Comparison of ENCODE assay signal across 8 mouse cellular contexts in the genomic region with DNA sequence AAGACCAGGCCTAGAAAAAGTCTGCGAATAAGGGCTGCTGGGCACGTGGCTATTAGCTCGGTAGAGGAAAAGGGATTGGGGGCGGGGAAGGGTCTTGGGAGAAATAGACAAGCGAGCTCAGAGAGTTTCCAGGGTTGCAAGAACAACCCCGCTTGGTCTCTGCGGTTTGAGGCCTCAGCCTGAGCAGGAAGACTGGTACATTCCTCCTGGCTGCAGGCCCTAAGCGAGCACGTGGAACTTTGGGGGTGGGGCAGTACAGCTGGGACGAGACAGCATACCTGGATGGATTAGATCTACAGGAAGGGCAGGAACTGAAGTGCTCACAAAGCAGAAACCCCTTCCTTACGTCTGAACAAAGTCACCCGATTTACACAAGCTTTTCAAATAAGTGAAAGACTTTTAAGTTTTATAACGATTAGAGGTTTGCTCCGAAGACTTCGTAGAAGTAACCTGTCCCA. TPM values are rescaled to one million over a fixed set of nuclear protein-coding genes. Genes with fewer than 3 reads are reported as not detected.
DNase-seq lines count a peak whose midpoint lies in the region; ATAC-seq and TF ChIP-seq lines count a peak whose summit lies in the region.

No protein-coding gene starts in this region.

- H3K4me2 ChIP-seq in embryonic facial prominence, embryonic 12.5 days (replicated peaks): peak overlapping the region; percentile 81
- peak overlapping the region; percentile 96 for H3K4me2 ChIP-seq in heart, embryonic 15.5 days
- H3K4me2 ChIP-seq in lung, postnatal 0 days (replicated peaks; ENCODE audit: low read depth, low read length): peak overlapping the region; percentile 96

- 3% methylated on average over 15 of the region's 15 CpGs for WGBS in embryonic facial prominence, embryonic 12.5 days
- WGBS in heart, embryonic 15.5 days: 11% methylated on average over 15 of the region's 15 CpGs
- 6% methylated on average over 15 of the region's 15 CpGs for WGBS in lung, postnatal 0 days

- H3K9me3 ChIP-seq in embryonic facial prominence, embryonic 12.5 days: no peaks in the 10 kb centered on the region
- H3K9me3 ChIP-seq in heart, embryonic 15.5 days (replicated peaks): no peaks in the 10 kb centered on the region
- H3K9me3 ChIP-seq in lung, postnatal 0 days (ENCODE audit: low read length): no peaks in the 10 kb centered on the region

- peaks cover 52% of the 10 kb centered on the region for H3K79me3 ChIP-seq in C2C12 (ENCODE audit: low read depth)

- TF ChIP-seq EP300 in lung, postnatal 0 days (IDR thresholded peaks at IDR 0.05): no peak

- no peak for TF ChIP-seq CTCF in C2C12 (IDR thresholded peaks at IDR 0.05; ENCODE audit: control insufficient read depth, insufficient read depth, insufficient read length)
- TF ChIP-seq CTCF in lung, postnatal 0 days (IDR thresholded peaks at IDR 0.05): no peak

- H3ac ChIP-seq in C2C12 (ENCODE audit: control insufficient read depth, insufficient read length, low read depth): peak overlapping the region; percentile 79

- peak; percentile 14 for ATAC-seq in activated CD4-positive, CD25-positive, alpha-beta regulatory T cell, adult 4 months
- no peak for ATAC-seq in embryonic facial prominence, embryonic 12.5 days (ENCODE audit: insufficient number of reproducible peaks, insufficient read depth, low FRiP score, low TSS enrichment)
- 0 out of 2 replicates have a peak, but pooled peaks have one; percentile 37 for ATAC-seq in heart, embryonic 15.5 days (replicated peaks; ENCODE audit: insufficient number of reproducible peaks, insufficient read depth, low FRiP score, low read depth)
- ATAC-seq in lung, postnatal 0 days: peak; percentile 61; the same call in 1 of the 2 replicates

- peaks cover 30% of the 10 kb centered on the region for H3K36me3 ChIP-seq in C2C12 (ENCODE audit: control insufficient read depth, insufficient read depth)
- peaks cover 4% of the 10 kb centered on the region for H3K36me3 ChIP-seq in embryonic facial prominence, embryonic 12.5 days
- H3K36me3 ChIP-seq in heart, embryonic 15.5 days: peaks cover 4% of the 10 kb centered on the region; the same call in 1 of the 2 replicates
- no peaks in the 10 kb centered on the region for H3K36me3 ChIP-seq in lung, postnatal 0 days (ENCODE audit: insufficient read depth, low read length)

- peak overlapping the region; percentile 92 for H3K27ac ChIP-seq in embryonic facial prominence, embryonic 12.5 days
- H3K27ac ChIP-seq in heart, embryonic 15.5 days: peak overlapping the region; percentile 52
- no peak overlapping the region for H3K27ac ChIP-seq in lung, postnatal 0 days (ENCODE audit: low read length)

- peak overlapping the region; percentile 85 for H3K9ac ChIP-seq in embryonic facial prominence, embryonic 12.5 days
- peak overlapping the region; percentile 61 for H3K9ac ChIP-seq in heart, embryonic 15.5 days
- no peak overlapping the region for H3K9ac ChIP-seq in lung, postnatal 0 days (replicated peaks; ENCODE audit: low read depth)

- DNase-seq in kidney, postnatal 10 days: peak; percentile 81
- peak; percentile 35 for DNase-seq in lung, postnatal 0 days (ENCODE audit: low spot score)
- peak; percentile 33 for DNase-seq in ovary, postnatal 10 days (ENCODE audit: low spot score)
- peak; percentile 29 for DNase-seq in urinary bladder, adult 2 months (ENCODE audit: low spot score)

- peak overlapping the region; percentile 82 for H3K4me3 ChIP-seq in C2C12 (ENCODE audit: insufficient read depth, poor library complexity, severe bottlenecking)
- peak overlapping the region; percentile 78 for H3K4me3 ChIP-seq in embryonic facial prominence, embryonic 12.5 days
- peak overlapping the region; percentile 64 for H3K4me3 ChIP-seq in heart, embryonic 15.5 days
- H3K4me3 ChIP-seq in lung, postnatal 0 days (ENCODE audit: low read depth, low read length): peak overlapping the region; percentile 44

- H3K4me1 ChIP-seq in embryonic facial prominence, embryonic 12.5 days: peaks cover 36% of the 10 kb centered on the region
- peaks cover 23% of the 10 kb centered on the region for H3K4me1 ChIP-seq in heart, embryonic 15.5 days (replicated peaks)
- H3K4me1 ChIP-seq in lung, postnatal 0 days (ENCODE audit: insufficient read depth, low read depth, low read length): peaks cover 8% of the 10 kb centered on the region; the same call in 1 of the 2 replicates

- peaks cover 60% of the 10 kb centered on the region for H3K79me2 ChIP-seq in C2C12 (ENCODE audit: control insufficient read depth, insufficient read depth)

- no peaks in the 10 kb centered on the region for H3K27me3 ChIP-seq in C2C12 (ENCODE audit: control insufficient read depth, insufficient read depth, insufficient read length)
- no peaks in the 10 kb centered on the region for H3K27me3 ChIP-seq in embryonic facial prominence, embryonic 12.5 days
- 0 out of 2 replicates have a peak, but pooled peaks cover 4% of the 10 kb centered on the region for H3K27me3 ChIP-seq in heart, embryonic 15.5 days
- H3K27me3 ChIP-seq in lung, postnatal 0 days (replicated peaks; ENCODE audit: insufficient read depth, low read length): no peaks in the 10 kb centered on the region

TF ChIP-seq in C2C12, 6 proteins besides CTCF, POLR2A, EP300 and RAD21:
- no peak for TF ChIP-seq CEBPB (IDR thresholded peaks at IDR 0.05; ENCODE audit: low read depth)
- peak; percentile 74 for TF ChIP-seq MAX (IDR thresholded peaks at IDR 0.05)
- TF ChIP-seq USF1 (IDR thresholded peaks at IDR 0.05; ENCODE audit: low read depth): peak; percentile 11
- no peak for TF ChIP-seq MYOG (IDR thresholded peaks at IDR 0.05; ENCODE audit: control insufficient read depth, extremely low read depth, insufficient read length)
- TF ChIP-seq FOSL1 (IDR thresholded peaks at IDR 0.05; ENCODE audit: insufficient read depth, low read length, poor library complexity, severe bottlenecking): no peak
- no peak for TF ChIP-seq MYOD1 (IDR thresholded peaks at IDR 0.05; ENCODE audit: control insufficient read depth, insufficient read length, low read depth)

RNA-seq across cellular contexts. Expression of gene Phgdh, which starts 1.2 kb away (rescaled TPM):
- 843 TPM for polyA plus RNA-seq in C2C12 (2012; fragmentation: generic; extraction: Trizol)
- 100 to 1,000 TPM; 107 to 156 TPM for polyA plus RNA-seq in activated CD4-positive, CD25-positive, alpha-beta regulatory T cell, adult 4 months (2017; shearing (Covaris generic))
- polyA plus RNA-seq in embryonic facial prominence, embryonic 12.5 days (2016; fragmentation: Nextera tagmentation; extraction: Ambion mirVana): 267 and 276 TPM in 2 replicates
- 59.7 and 123 TPM in 2 replicates for polyA plus RNA-seq in heart, embryonic 15.5 days (2015; fragmentation: Nextera tagmentation; extraction: Ambion mirVana)
- 12.1 and 15.1 TPM in 2 replicates for polyA plus RNA-seq in lung, postnatal 0 days (2015; fragmentation: Nextera tagmentation; extraction: Ambion mirVana)
- 14.2 and 15.8 TPM in 2 replicates for polyA plus RNA-seq in urinary bladder, adult 2 months (2012; rRNA removed)

RNA-seq across cellular contexts. Expression of gene Zfp697, which starts 43.6 kb away (rescaled TPM):
- 7.5 TPM for polyA plus RNA-seq in C2C12 (2012; fragmentation: generic; extraction: Trizol)
- polyA plus RNA-seq in activated CD4-positive, CD25-positive, alpha-beta regulatory T cell, adult 4 months (2017; shearing (Covaris generic)): under 1 TPM in 1 of 2 experiments, not detected in 1; 0.11 TPM
- 8.8 and 10.0 TPM in 2 replicates for polyA plus RNA-seq in embryonic facial prominence, embryonic 12.5 days (2016; fragmentation: Nextera tagmentation; extraction: Ambion mirVana)
- 7.7 and 9.9 TPM in 2 replicates for polyA plus RNA-seq in heart, embryonic 15.5 days (2015; fragmentation: Nextera tagmentation; extraction: Ambion mirVana)
- 9.2 and 10.6 TPM in 2 replicates for polyA plus RNA-seq in lung, postnatal 0 days (2015; fragmentation: Nextera tagmentation; extraction: Ambion mirVana)
- polyA plus RNA-seq in urinary bladder, adult 2 months (2012; rRNA removed): 1.9 TPM in 2 replicates

RNA-seq across cellular contexts. Expression of gene Hmgcs2, which starts 58.4 kb away (rescaled TPM):
- 0.01 TPM for polyA plus RNA-seq in C2C12 (2012; fragmentation: generic; extraction: Trizol)
- not detected for polyA plus RNA-seq in activated CD4-positive, CD25-positive, alpha-beta regulatory T cell, adult 4 months (2017; shearing (Covaris generic))
- 2.7 and 2.8 TPM in 2 replicates for polyA plus RNA-seq in embryonic facial prominence, embryonic 12.5 days (2016; fragmentation: Nextera tagmentation; extraction: Ambion mirVana)
- polyA plus RNA-seq in heart, embryonic 15.5 days (2015; fragmentation: Nextera tagmentation; extraction: Ambion mirVana): 8.7 and 12.6 TPM in 2 replicates
- 12.8 and 34.0 TPM in 2 replicates for polyA plus RNA-seq in lung, postnatal 0 days (2015; fragmentation: Nextera tagmentation; extraction: Ambion mirVana)
- polyA plus RNA-seq in urinary bladder, adult 2 months (2012; rRNA removed): 55.3 and 70.4 TPM in 2 replicates

Comparison
In these comparisons a context has a peak if more than half of its experiments do, and no peak if none do; other contexts are left out.
1. DNase-seq: peak in every context shown above with its lines; median percentile 81 in kidney, postnatal 10 days; 35 in lung, postnatal 0 days; 33 in ovary, postnatal 10 days; 29 in urinary bladder, adult 2 months.